Mouse (Mus musculus) neural tube, embryonic 10.5 days (tissue): ENCODE results near the gene Bbs9.
A peak's percentile ranks its signal among the peaks of the same experiment; 100 is the strongest.

Experiments used
- DNase-seq: peaks from one replicate; pipeline ENCODE4 v3.0.0-alpha.2; 2017; ENCODE audit warnings: low spot score; ENCODE audit errors: extremely low spot score

The Bbs9 gene

GRCm38 (mm10) chr9:22530734-22531489 is 55.4 kb downstream of the Bbs9 start:
- no peak for DNase-seq

- DNase-seq: no peak
Observed at GRCm38 (mm10) chr9:22532112-22532511, 56.6 kb downstream of the Bbs9 start.

- DNase-seq: peak; percentile 26
Observed at GRCm38 (mm10) chr9:22532810-22533447, 57.4 kb downstream of the Bbs9 start.

GRCm38 (mm10) chr9:22537767-22538373 is 62.4 kb downstream of the Bbs9 start:
- DNase-seq: no peak

GRCm38 (mm10) chr9:22539546-22539945 is 64.0 kb downstream of the Bbs9 start:
- no peak for DNase-seq

GRCm38 (mm10) chr9:22541130-22541529 is 65.6 kb downstream of the Bbs9 start:
- DNase-seq: no peak

GRCm38 (mm10) chr9:22543467-22543866 is 68.0 kb downstream of the Bbs9 start:
- no peak for DNase-seq

GRCm38 (mm10) chr9:22544349-22545341 is 69.1 kb downstream of the Bbs9 start:
- DNase-seq: no peak

- DNase-seq: no peak
Observed at GRCm38 (mm10) chr9:22551273-22551672, 75.8 kb downstream of the Bbs9 start.

- no peak for DNase-seq
Observed at GRCm38 (mm10) chr9:22556076-22556475, 80.6 kb downstream of the Bbs9 start.

- DNase-seq: peak; percentile 71
Observed at GRCm38 (mm10) chr9:22557467-22557866, 82.0 kb downstream of the Bbs9 start.

- no peak for DNase-seq
Observed at GRCm38 (mm10) chr9:22563612-22564347, 88.3 kb downstream of the Bbs9 start.

- no peak for DNase-seq
Observed at GRCm38 (mm10) chr9:22567726-22568125, 92.2 kb downstream of the Bbs9 start.

- DNase-seq: no peak
Observed at GRCm38 (mm10) chr9:22576426-22577139, 101.1 kb downstream of the Bbs9 start.

GRCm38 (mm10) chr9:22578266-22578665 is 102.8 kb downstream of the Bbs9 start:
- DNase-seq: no peak

GRCm38 (mm10) chr9:22584221-22584620 is 108.7 kb downstream of the Bbs9 start:
- no peak for DNase-seq

- no peak for DNase-seq
Observed at GRCm38 (mm10) chr9:22593032-22593431, 117.5 kb downstream of the Bbs9 start.

- DNase-seq: no peak
Observed at GRCm38 (mm10) chr9:22596650-22597049, 121.1 kb downstream of the Bbs9 start.

GRCm38 (mm10) chr9:22613271-22613824 is 137.8 kb downstream of the Bbs9 start:
- no peak for DNase-seq

- no peak for DNase-seq
Observed at GRCm38 (mm10) chr9:22619245-22619644, 143.7 kb downstream of the Bbs9 start.
